In genomic region chr17:27125185-27125584, GRCm38 (mm10) we compare ENCODE assay signal across 8 mouse cellular contexts. TPM values are rescaled to one million over a fixed set of nuclear protein-coding genes. Genes with fewer than 3 reads are reported as not detected.
A peak's percentile ranks its signal among the peaks of the same experiment; 100 is the strongest.
DNase-seq lines count a peak whose midpoint lies in the region; ATAC-seq lines count a peak whose summit lies in the region.

No protein-coding gene starts in this region.

- DNase-seq in CD8-positive naive resting alpha-beta T cell, adult 2 months (ENCODE audit: low read depth in 2 of 2, low spot score in 2 of 2) = peak; percentile 75 to 79
- DNase-seq in R1 (ENCODE audit: low read depth, low spot score) = peak; percentile 77
- peak; percentile 87 for DNase-seq in cerebellum, postnatal 36 days
- DNase-seq in layer of hippocampus, postnatal 36 days = peak; percentile 56 to 57
- peak; percentile 59 for DNase-seq in spleen, adult 12 weeks (ENCODE audit: low spot score)

- H3K4me3 ChIP-seq in hindbrain, embryonic 12.5 days = no peak overlapping the region

- H3K4me2 ChIP-seq in hindbrain, embryonic 12.5 days (replicated peaks) = no peak overlapping the region

- H3K27ac ChIP-seq in hindbrain, embryonic 12.5 days = no peak overlapping the region; the same call in 1 of the 2 replicates

- H3K27me3 ChIP-seq in hindbrain, embryonic 12.5 days = peaks cover 10% of the 10 kb centered on the region; the same call in 1 of the 2 replicates

- no peak overlapping the region for H3K9ac ChIP-seq in hindbrain, embryonic 12.5 days

- peak; percentile 54; the same call in 1 of the 2 replicates for ATAC-seq in granulocyte monocyte progenitor cell, adult 5-6 weeks (replicated peaks; ENCODE audit: poor library complexity, severe bottlenecking)
- peak; percentile 79 for ATAC-seq in megakaryocyte, adult 5-6 weeks (ENCODE audit: poor library complexity, severe bottlenecking)
- no peak for ATAC-seq in hindbrain, embryonic 12.5 days (ENCODE audit: low FRiP score)

- H3K9me3 ChIP-seq in hindbrain, embryonic 12.5 days (replicated peaks) = no peaks in the 10 kb centered on the region

- H3K4me1 ChIP-seq in hindbrain, embryonic 12.5 days = peaks cover 35% of the 10 kb centered on the region

- 30% methylated on average over 12 of the region's 12 CpGs for WGBS in hindbrain, embryonic 12.5 days

- H3K36me3 ChIP-seq in hindbrain, embryonic 12.5 days = peaks cover 22% of the 10 kb centered on the region

RNA-seq across cellular contexts. Expression of gene Uqcc2, which starts 8.5 kb away (rescaled TPM):
- 142 and 196 TPM in 2 replicates for total RNA-seq in granulocyte monocyte progenitor cell, adult 5-6 weeks (2014; fragmentation: Nextera tagmentation)
- total RNA-seq in granulocyte monocyte progenitor cell, adult 5-6 weeks (2017) = 166 and 171 TPM in 2 replicates
- 100 to 1,000 TPM; 205 to 207 TPM for total RNA-seq in layer of hippocampus, postnatal 36 days (2021)
- total RNA-seq in megakaryocyte, adult 5-6 weeks (2015) = 92.0 and 94.4 TPM in 2 replicates
- 88.7 and 110 TPM in 2 replicates for total RNA-seq in megakaryocyte, adult 5-6 weeks (2017)
- 263 and 312 TPM in 2 replicates for polyA plus RNA-seq in hindbrain, embryonic 12.5 days (2016; fragmentation: Nextera tagmentation; extraction: Ambion mirVana)

RNA-seq across cellular contexts. Expression of gene Ip6k3, which starts 42.4 kb away (rescaled TPM):
- not detected in 2 replicates for total RNA-seq in granulocyte monocyte progenitor cell, adult 5-6 weeks (2014; fragmentation: Nextera tagmentation)
- not detected in 2 replicates for total RNA-seq in granulocyte monocyte progenitor cell, adult 5-6 weeks (2017)
- total RNA-seq in layer of hippocampus, postnatal 36 days (2021) = under 1 TPM in 1 of 2 experiments, not detected in 1; 0.27 TPM
- total RNA-seq in megakaryocyte, adult 5-6 weeks (2015) = 0.91 and 1.6 TPM in 2 replicates
- total RNA-seq in megakaryocyte, adult 5-6 weeks (2017) = 0.77 and 1.3 TPM in 2 replicates
- 0.40 and 0.54 TPM in 2 replicates for polyA plus RNA-seq in hindbrain, embryonic 12.5 days (2016; fragmentation: Nextera tagmentation; extraction: Ambion mirVana)
